Mouse (Mus musculus) gastrocnemius, adult 2 months (tissue): ENCODE results near the gene Sptbn4. TPM values are rescaled to one million over a fixed set of nuclear protein-coding genes. Genes with fewer than 3 reads are reported as not detected.

Experiments used
- DNase-seq: peaks from one replicate; pipeline ENCODE4 v3.0.0; 2022
- H3K27ac ChIP-seq: fragments of 200-600 bp; 2 replicates; pipeline ENCODE4 v1.8.1; 2022; ENCODE audit warnings: mild to moderate bottlenecking
- H3K4me3 ChIP-seq: fragments of 200-600 bp; 2 replicates; pipeline ENCODE4 v1.8.1; 2022; ENCODE audit warnings: mild to moderate bottlenecking, moderate library complexity
- CTCF ChIP-seq: fragments of 200-600 bp; IDR thresholded peaks from 2 replicates; pipeline ENCODE4 v1.8.1; 2022; ENCODE audit warnings: antibody characterized with exemption, mild to moderate bottlenecking, moderate library complexity
- intact Hi-C: fragments of 180-260 bp; cut with DNase I; formaldehyde crosslinking; loops from one replicate; pipeline ENCODE4 v1.15.1; 2025
- total RNA-seq, 2 experiments: library from RNA; stranded (reverse); gene quantifications; 2 replicates each; pipeline ENCODE4 v1.2.3; 2021

Sptbn4 gene
- total RNA-seq, 2 experiments from 2014 or later: 0.03 TPM; not detected in 1

DNA sequence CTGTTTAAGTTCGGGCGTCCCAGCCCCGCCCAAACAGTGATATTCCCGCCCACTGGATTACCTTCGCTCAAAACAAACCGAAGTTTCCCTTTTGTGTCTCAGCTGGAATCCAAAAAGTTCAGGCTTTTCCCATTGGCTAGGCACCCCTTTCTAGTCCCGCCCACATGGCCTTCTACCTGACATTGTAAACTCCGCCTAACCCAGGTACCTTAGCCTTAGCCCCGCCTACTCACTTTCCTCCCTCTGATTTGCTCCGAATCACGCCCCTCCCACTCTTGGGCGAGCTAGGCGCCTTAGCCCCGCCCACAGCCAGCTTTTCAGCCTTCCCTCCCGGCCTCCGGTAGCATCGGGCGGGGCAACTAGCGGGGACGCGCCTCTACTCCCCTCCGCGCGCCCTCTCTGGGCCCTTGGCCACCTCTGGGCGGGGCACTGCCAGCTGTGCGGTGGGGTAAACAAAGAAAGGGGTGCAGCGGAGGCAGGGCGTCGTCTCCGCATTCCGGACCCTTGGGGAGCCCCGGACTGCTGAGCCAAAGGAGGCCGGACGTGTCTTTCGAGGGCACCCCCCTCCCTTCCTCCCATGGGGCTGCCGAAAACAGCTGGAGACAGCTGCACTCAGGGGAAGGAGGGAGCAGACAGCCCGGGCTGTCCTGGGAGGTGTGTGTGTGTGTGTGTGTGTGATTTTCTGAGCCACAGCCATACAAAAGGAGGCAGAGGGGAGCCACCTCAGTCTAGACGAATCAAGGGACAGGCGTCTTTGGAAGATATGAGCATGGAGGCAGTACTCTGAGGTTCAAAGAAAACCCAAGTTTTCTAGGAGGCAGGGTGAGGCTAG, 116.6 kb downstream of the Sptbn4 start:
- intact Hi-C loops: loop anchor here (5.0 kb wide), 1 partner anchor 356 kb away; the partner anchor contains the start of gene Zfp607b
- H3K27ac ChIP-seq: peak overlapping the region; percentile 92
- peak; percentile 96 for DNase-seq
- TF ChIP-seq CTCF: no peak
- peak overlapping the region; percentile 87 for H3K4me3 ChIP-seq

DNA sequence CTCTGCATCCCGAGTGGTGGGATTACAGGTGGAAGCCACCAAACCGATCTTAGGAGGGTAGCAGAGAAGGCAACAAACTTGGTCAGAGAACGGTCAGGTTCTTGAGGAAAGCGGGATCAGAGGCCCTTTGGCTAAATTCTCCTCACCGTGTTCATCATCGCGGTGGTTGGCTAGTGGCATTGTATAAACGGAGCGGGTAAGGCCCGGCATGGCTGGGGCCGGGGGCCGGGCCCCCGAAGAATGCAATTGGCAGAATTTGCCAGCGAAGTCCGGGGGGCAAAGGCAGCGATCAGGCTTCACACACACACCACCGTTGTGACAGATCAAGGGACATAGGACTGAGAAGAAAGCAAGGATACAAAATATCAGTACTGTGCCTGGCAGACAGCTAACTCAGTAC, 117.5 kb downstream of the Sptbn4 start:
- intact Hi-C loops: loop anchor here (1.0 to 5.0 kb wide), 2 partner anchors 28 to 357 kb away; partner anchors contain the start of gene Zfp607b
- Histone ChIP-seq H3K27ac (peak overlapping the region; percentile 92), H3K4me3 (peak overlapping the region; percentile 87)
- no peak for DNase-seq
- no peak for TF ChIP-seq CTCF

DNA sequence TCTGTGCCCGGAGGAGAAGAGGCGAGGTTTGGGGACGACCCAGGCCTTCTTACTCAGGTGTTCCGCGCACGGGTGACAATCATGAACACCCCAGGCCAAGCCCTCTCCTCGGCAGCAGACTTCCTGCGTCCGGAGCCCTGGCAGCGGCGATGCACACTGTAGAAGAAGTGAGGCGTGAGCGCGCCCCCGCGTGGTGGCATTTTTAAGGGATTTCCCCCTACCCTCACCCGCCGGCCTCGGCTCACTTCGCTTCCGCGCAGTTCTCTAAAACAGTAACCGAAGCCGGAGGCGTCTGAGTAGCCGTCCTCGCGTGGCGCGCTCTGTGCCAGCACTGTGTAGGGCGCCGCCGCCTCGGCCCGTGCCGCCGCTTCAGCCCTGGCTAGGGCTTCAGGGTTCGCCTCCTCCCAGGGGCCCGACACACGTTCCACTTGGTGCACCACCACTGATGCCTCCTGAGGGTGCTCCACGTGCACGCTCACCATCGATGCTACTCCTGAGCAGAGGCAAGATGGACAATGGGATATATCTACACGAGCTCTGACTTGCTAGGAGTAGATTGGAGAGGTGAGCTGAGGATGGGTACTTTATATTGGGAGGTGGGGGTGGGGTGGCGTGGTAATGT, 118.0 kb downstream of the Sptbn4 start:
- DNase-seq: peak; percentile 92
- H3K4me3 ChIP-seq: peak overlapping the region; percentile 87
- intact Hi-C loops: loop anchor here (1.0 kb wide), 1 partner anchor 27 kb away; no protein-coding TSS in a partner anchor
- peak; percentile 84 for TF ChIP-seq CTCF
- H3K27ac ChIP-seq: peak overlapping the region; percentile 92

DNA sequence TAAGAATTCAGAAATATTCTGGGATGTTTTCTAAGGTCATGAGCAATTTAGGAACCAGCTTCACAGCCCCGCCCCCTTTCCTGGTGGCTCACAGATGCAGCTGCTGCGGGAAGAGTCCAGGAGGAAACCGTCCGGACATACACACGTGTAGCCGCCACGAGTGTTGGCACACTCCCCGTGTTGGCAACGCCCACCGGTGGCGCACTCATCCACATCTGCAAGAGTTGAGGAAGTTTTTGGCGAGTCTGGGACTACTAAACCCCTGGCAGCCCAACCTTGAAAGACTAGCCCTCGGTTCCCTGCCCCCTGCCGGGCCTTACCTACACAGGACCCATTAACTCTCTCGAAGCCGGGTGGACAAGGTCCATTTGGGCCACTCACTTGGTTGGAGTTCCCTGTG, 118.8 kb downstream of the Sptbn4 start:
- no peak for TF ChIP-seq CTCF
- Histone ChIP-seq H3K4me3 (peak overlapping the region; percentile 87), H3K27ac (peak overlapping the region; percentile 92)
- intact Hi-C loops: loop anchor here (1.0 kb wide), 1 partner anchor 26 kb away; no protein-coding TSS in a partner anchor
- DNase-seq: peak; percentile 83

DNA sequence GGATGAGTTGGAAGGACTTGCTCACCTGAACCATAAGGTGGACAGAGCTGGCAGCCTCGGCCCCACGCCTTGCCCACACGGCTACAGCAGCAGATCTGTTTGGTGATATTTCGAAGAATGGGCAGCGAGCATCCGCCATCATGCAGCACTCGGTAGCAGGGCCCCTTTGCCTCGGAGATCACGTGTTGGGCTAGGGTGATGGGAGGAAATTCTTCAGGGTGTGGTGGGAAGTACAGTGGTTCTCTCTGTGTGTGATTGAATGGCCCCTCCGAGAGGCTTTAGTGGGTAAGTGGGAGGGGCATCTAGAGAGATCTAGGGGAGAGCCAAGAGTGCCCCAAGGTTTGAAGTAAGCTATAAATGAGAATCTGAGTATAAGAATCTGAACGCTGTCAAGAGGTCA, 119.3 kb downstream of the Sptbn4 start:
- TF ChIP-seq CTCF: no peak
- no peak overlapping the region for H3K4me3 ChIP-seq
- intact Hi-C loops: no loop called here
- H3K27ac ChIP-seq: peak overlapping the region; percentile 92
- no peak for DNase-seq

DNA sequence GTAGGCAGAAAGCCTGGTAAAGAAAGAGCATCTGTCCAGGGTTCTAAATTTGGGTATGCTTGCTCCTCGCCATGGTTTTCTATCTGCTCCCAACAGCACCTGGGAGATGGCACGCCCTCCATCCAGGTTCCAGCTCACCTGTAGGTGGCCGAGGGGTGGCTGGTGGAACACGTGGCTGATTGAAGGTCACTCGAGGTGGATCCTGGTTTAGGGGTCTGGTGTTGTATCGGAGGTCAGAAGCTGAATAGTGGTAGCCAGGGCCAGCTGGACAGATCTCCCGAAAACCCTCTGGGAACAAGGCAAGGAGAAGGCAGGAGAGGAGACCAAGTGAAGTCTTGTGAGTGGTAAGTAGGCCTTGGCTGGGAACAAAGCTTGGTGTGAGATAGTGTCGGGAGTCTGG, 120.0 kb downstream of the Sptbn4 start:
- no peak for DNase-seq
- Histone ChIP-seq H3K27ac (peak overlapping the region; percentile 92), H3K4me3 (no peak overlapping the region)
- intact Hi-C loops: no loop called here
- no peak for TF ChIP-seq CTCF

DNA sequence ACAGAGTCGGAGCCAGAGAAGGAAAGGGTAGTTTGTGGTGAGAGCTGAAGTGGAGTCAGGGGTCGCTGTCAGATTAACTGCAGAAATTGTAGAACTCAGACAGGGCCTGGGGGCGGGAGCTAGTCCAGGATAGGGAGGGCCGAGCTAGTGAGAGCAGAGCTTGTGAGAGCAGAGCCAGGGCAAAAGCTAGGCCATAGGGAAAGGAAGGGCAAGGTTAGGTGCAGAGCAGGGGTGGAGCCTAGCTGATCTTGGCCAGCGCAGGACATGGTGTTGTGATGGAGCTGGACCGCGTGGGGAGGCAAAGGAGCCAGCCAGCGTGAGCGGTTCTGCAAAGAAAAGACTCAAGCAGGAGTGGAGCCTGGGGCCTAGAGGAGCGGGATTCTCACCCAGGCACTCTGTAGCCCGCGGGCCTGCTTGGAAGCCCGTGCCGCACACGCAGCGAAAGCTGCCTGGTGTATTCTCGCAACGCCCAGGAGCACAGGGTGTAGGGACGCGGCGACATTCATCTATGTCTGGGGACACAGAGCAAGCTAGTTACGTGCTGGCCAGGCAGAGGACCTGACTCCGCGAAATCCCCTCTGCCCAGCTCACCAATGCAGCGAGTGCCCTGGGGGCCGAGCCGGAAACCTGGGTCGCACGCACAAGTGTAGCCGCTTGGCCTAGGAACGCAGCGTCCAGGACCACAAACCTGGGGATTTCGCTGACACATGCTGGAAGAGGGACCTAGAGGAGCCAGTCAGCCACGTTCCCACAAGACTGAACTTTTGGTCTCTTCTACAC, 121.2 kb downstream of the Sptbn4 start:
- H3K4me3 ChIP-seq: peak overlapping the region; percentile 66
- intact Hi-C loops: no loop called here
- H3K27ac ChIP-seq: peak overlapping the region; percentile 82
- TF ChIP-seq CTCF: no peak
- DNase-seq: peak; percentile 76

DNA sequence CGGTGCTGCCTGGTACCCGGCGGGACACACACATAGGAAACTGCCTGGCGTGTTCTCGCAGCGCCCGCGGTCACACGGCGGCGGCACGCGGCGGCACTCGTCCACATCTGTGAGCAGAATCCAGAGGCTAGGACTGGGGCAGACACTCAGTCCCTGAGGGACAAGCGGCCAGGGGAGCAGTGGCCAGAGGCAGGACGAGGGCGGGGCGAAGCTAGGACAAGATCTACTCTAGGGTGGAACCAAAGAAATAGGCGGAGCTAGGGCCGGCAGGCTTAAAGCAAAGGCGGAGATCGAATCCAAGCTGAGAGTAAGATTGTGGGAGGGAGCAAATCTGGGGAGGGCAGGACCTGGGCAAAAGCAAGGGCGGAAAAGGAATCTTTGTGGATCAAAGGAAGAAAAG, 121.8 kb downstream of the Sptbn4 start:
- DNase-seq: peak; percentile 92
- Histone ChIP-seq H3K27ac (peak overlapping the region; percentile 82), H3K4me3 (peak overlapping the region; percentile 66)
- intact Hi-C loops: no loop called here
- TF ChIP-seq CTCF: no peak

DNA sequence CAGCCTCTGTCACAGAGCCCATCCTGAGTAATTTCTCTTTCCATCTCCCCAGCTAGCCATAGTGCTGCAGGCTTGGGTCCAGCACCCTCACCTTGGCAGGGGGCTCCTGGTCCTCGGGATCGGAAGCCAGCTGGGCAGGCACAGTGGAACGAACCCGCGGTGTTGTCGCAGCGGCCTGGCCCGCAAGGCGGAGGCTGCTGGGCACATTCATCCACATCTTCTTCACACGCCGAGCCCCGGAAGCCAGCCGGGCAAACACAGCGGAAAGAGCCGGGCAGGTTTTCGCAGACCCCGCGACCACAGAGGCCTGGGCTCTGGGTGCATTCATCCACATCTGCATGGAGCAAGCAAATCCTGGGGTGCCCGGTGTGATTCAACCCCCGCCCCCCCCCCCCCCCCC, 122.6 kb downstream of the Sptbn4 start:
- intact Hi-C loops: no loop called here
- H3K4me3 ChIP-seq: peak overlapping the region; percentile 66
- TF ChIP-seq CTCF: no peak
- H3K27ac ChIP-seq: peak overlapping the region; percentile 82; the same call in 1 of the 2 replicates
- DNase-seq: no peak

DNA sequence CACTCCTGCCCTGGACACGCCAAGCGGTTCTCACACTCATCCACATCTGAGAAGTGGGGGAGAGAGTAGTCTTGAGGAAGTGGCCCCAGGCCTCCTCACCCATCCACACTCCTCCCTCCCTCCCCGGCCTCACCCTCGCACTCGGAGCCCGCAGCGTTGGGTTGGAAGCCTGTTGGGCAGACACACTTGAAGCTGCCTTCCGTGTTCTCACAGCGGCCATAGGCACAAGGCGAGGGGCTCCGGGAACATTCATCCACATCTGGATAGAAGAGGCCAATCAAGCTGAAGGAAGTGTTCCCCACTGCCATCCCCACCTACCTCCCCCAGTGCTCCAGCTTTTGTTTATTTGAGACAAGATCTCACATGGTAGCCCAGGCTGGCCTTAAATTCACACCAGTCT, 123.3 kb downstream of the Sptbn4 start:
- H3K27ac ChIP-seq: no peak overlapping the region
- no peak overlapping the region for H3K4me3 ChIP-seq
- intact Hi-C loops: no loop called here
- no peak for DNase-seq
- TF ChIP-seq CTCF: no peak

DNA sequence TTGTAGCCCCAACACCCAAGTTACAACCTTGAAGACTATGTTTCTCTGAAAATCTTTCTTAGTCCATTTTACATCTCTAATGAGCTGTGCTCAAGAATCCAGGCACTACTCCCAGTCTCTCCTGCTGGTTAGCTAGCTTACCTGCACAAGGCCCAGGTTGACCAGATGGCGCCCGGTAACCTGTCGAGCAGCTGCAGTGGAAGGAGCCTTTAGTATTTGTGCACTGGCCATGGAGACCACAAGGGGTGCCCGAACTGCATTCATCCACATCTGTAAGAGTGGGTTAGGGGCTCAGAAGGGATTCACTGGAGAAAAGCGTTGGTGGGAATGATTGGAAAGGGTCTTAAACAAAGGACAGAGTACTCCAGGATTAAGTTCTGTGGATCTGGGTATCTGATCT, 124.5 kb downstream of the Sptbn4 start:
- Histone ChIP-seq H3K4me3 (no peak overlapping the region), H3K27ac (peak overlapping the region; percentile 48; the same call in 1 of the 2 replicates)
- intact Hi-C loops: no loop called here
- TF ChIP-seq CTCF: no peak
- DNase-seq: no peak

DNA sequence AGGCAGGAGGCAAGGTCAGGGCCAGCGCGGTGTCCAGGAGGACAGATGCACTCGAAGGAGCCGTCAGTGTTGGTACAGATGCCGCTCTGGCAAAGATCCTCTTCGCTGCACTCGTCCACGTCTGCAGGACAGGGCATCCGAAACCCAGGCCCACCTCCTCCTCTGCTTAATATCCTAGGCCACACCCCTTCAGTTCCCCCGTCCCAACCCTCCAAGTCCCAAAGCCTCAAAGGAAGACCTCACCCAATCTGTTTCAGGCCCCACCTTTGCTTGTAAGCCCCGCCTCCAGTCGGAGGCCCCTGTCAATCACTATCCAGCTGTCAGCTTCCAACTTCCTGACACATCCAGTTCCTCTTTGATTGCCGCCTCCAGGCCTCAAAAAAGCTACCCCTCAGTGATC, 125.2 kb downstream of the Sptbn4 start:
- peak overlapping the region; percentile 48 for H3K27ac ChIP-seq
- no peak for TF ChIP-seq CTCF
- H3K4me3 ChIP-seq: peak overlapping the region; percentile 52
- intact Hi-C loops: no loop called here
- no peak for DNase-seq
